Mouse (Mus musculus) brain, embryonic 14.5 days (tissue): Measurements from ENCODE around the gene Rps15a. TPM values are rescaled to one million over a fixed set of nuclear protein-coding genes. Genes with fewer than 3 reads are reported as not detected.

Experiments used
- DNase-seq: peaks from one replicate; pipeline ENCODE4 v3.0.0-alpha.2; 2011; ENCODE audit warnings: low read depth
- CTCF ChIP-seq: fragments of 200-500 bp; IDR thresholded peaks from 2 replicates; pipeline ENCODE4 v1.5.1; 2012; ENCODE audit warnings: inconsistent platforms, mild to moderate bottlenecking, moderate library complexity, borderline replicate concordance; ENCODE audit not compliant: insufficient read depth, insufficient read length; ENCODE audit errors: extremely low read depth
- POLR2A ChIP-seq: fragments of 200-500 bp; IDR thresholded peaks from 2 replicates; pipeline ENCODE4 v1.6.1; 2012; ENCODE audit warnings: mild to moderate bottlenecking, inconsistent platforms, borderline replicate concordance; ENCODE audit not compliant: poor library complexity, insufficient read depth, insufficient read length, severe bottlenecking; ENCODE audit errors: extremely low read depth
- polyA plus RNA-seq: library from polyadenylated mRNA; depleted of rRNA; stranded (reverse); fragments of >200 nt; gene quantifications from 2 replicates; pipeline ENCODE4 v1.2.3, GENCODE M21; 2012

The Rps15a gene
- polyA plus RNA-seq, 1 experiment, result 3,150 TPM

GRCm38 (mm10) chr7:118123512-118124411 lies 7.8 kb upstream of the Rps15a start:
- no peak for DNase-seq
- TF ChIP-seq POLR2A (no peak), CTCF (no peak)

GRCm38 (mm10) chr7:118122235-118122634 lies 6.2 kb upstream of the Rps15a start:
- no peak for DNase-seq
- TF ChIP-seq POLR2A, result no peak

GRCm38 (mm10) chr7:118120654-118121053 lies 4.7 kb upstream of the Rps15a start:
- TF ChIP-seq CTCF, result no peak
- no peak for TF ChIP-seq POLR2A
- DNase-seq, result no peak

GRCm38 (mm10) chr7:118119946-118120345 lies 4.0 kb upstream of the Rps15a start:
- DNase-seq, result no peak
- TF ChIP-seq CTCF, result no peak
- no peak for TF ChIP-seq POLR2A

GRCm38 (mm10) chr7:118119142-118119541 lies 3.2 kb upstream of the Rps15a start:
- TF ChIP-seq CTCF (no peak), POLR2A (no peak)
- DNase-seq, result no peak

- no peak for TF ChIP-seq POLR2A
These were observed 2.4 kb upstream of the Rps15a start for GRCm38 (mm10) chr7:118118426-118118825.

GRCm38 (mm10) chr7:118117539-118118210 lies 1.7 kb upstream of the Rps15a start:
- TF ChIP-seq POLR2A (no peak), CTCF (no peak)
- DNase-seq, result no peak

More at GRCm38 (mm10) chr7:118118426-118118825, 2.4 kb upstream of the Rps15a start:
- no peak for DNase-seq

GRCm38 (mm10) chr7:118116787-118117538 lies 975 bp upstream of the Rps15a start:
- DNase-seq, result no peak
- TF ChIP-seq CTCF (no peak), POLR2A (no peak)

- no peak for DNase-seq
- TF ChIP-seq CTCF (no peak), POLR2A (no peak)
These were observed 483 bp downstream of the Rps15a start for GRCm38 (mm10) chr7:118115533-118115876.

- no peak for TF ChIP-seq CTCF
- no peak for TF ChIP-seq POLR2A
- no peak for DNase-seq
These were observed 2.3 kb downstream of the Rps15a start for GRCm38 (mm10) chr7:118113541-118114297.

GRCm38 (mm10) chr7:118111128-118111527 lies 4.9 kb downstream of the Rps15a start:
- no peak for DNase-seq

More at GRCm38 (mm10) chr7:118111128-118111527, 4.9 kb downstream of the Rps15a start:
- TF ChIP-seq POLR2A, result no peak
- no peak for TF ChIP-seq CTCF
